Mouse (Mus musculus) hindlimb bud, embryonic 11.5 days (tissue): Measurements from ENCODE around the gene C330007P06Rik.
"Not testable (repeated sequence)": the region's sequence is repeated elsewhere in the genome, so short reads cannot be mapped to it uniquely, and the experiment has no call there.

Experiments
- DNase-seq: peaks from one replicate; pipeline ENCODE4 v3.0.0-alpha.2; 2012; ENCODE audit warnings: low read depth, low spot score; ENCODE audit errors: extremely low spot score

C330007P06Rik gene

DNA sequence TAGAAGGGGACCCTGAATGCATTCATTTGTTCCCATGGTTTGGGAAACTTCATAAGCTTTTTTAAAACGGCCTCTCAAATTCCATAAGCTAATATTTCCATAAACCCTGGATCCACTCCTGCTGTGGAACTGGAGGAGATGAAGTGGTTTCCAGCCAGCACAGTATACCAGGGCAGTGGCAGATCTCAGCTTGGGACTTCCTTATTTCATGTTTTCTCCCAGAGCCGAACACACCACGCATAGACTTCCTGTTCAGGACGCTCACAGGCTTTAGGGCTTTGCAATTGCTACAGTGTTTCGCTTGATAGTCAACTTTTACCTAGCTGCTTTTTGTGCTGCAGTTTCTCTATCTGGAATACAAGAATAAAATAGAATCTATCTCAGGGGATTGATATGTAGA, 70.7 kb downstream of the C330007P06Rik start:
- no peak for DNase-seq

DNA sequence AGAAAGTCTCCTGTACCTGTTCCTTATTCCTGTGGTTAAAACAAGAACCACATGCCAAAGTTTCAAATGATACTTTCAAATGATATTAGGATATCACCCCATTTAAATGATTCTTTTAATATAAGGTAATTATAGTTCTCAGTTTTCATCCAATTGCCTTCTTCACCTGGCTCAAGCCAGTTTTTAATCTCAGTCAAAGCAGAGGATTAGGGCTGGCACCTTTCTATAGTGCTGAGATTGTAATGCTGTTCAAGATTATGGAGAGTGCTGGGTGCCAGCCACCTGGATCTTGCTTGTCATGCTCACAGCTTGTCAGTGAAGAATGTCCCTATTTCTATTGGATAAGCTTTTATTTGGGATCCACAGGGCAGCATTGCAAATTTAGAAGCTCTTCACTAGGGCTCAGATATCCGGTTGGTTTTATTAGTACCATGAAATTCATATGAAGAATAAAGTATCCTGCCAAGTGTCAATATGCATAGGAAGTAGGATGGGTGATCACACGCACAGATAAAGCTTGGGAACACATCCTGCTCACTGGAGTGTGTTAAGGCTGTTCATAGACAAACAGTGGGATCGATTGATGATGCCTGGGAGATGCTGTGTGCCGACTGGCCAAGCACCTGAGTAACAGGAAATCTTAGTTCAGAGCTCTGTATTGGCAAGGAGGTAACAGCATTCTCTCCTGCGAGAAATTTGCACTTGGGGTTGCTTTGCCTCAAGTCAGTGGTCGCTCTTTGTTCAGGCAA, 74.6 kb downstream of the C330007P06Rik start:
- no peak for DNase-seq

DNA sequence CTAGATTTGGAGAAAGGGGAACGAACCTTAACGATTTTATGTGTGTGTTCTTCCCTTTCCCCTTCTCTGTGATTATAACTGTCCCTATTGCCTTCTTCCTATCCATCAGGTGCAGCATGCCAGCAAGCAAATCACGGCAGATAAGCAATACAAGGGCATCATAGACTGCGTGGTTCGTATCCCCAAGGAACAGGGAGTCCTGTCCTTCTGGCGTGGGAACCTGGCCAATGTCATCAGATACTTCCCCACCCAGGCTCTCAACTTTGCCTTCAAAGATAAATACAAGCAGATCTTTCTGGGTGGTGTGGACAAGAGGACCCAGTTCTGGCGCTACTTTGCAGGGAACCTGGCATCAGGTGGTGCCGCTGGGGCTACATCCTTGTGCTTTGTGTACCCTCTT, 77.2 kb downstream of the C330007P06Rik start:
- DNase-seq: not testable (repeated sequence)

DNA sequence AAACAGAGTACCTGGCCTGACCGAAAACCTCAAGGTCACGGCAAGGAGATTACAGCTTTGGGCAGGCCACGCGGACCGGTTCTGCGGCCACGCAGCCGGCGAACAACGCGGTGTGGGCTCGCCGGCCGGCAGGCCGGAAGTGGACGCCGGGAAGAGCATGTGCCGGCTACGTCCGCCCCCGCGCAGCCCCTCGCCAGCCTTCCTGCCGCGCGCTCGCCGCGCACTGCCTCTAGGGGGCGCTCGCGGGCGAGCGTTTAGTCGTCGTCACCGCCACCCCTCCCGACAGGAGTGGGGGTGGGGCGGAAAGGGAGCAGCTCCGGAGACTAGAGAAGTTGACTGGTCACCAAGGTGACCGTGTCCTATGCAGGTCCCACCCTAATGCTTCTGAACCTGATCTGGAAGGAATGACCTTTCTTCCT, 77.7 kb downstream of the C330007P06Rik start:
- DNase-seq: no peak

DNA sequence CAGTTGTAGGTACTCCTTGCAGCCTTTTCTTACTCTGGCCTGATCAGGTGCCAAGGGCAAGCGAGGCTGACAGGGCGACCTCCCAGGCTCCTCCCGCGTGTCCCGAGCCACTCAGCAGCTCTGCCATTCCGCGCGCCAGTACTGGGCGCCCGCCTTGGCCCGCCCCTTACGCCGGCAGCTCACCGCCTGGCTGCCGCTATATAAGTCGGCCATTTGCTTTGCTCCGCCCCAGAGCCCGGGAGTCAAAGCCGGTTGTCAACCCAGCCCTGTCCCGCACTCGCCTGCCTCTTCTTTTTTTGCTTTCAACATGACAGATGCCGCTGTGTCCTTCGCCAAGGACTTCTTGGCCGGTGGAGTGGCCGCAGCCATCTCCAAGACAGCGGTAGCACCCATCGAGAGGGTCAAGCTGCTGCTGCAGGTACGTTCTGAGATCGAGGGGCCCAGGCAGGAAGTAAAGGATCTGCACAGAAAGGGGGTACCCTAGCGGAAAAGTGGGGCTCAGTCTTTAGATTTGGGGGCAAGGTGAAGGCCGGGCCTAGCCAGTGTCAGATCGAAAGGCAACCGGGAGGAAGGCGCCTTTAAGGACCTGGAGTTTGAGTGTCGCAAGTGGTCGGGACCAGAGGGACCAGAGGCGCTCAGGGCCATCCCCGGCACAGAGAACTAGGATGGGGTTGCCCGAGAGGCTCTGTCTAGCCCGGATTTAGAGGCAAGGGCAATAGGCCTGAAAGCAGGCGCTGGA, 78.3 kb downstream of the C330007P06Rik start, which contains the start of gene Slc25a5:
Gene Slc25a5, plus strand, starts transcription at position 228 of the 739 bp plus-strand sequence.
- DNase-seq: no peak

DNA sequence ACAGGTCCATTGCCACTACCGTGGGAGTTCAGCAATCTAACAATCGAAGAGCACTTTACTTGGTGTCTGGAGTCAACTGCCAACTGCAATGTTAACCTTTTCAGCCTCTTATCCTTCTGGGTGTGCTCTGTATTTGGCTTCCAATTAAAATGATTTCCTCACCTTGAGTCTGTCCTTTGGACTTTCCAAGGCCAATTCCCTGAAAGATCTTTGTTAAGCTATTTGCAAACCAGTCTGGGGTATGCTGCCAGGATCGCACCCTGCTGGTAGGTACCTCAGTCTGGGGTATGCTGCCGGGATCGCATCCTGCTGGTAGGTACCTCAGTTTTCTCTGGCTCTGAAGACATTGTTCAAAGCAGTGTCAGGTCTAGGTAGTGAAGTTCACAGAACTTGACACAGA, 79.3 kb downstream of the C330007P06Rik start:
- DNase-seq: no peak

DNA sequence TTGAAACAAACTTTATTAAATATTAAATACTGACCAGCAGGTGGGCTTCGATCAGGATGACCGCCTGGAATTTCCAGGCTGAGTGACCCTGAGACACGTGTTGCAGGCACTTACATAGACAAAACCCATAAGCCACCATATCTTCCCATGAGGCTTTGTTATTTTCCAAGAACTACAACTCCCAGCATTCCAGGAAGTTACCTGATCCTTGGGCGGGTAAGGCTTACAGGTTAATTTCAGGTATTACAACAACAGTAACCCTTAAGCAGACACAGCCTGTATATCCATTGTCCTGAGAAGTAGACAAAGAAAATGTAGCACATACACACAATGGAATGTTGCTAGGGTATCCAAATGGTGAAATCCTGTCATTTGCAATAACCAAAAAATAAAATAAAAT, 84.6 kb downstream of the C330007P06Rik start:
- no peak for DNase-seq

DNA sequence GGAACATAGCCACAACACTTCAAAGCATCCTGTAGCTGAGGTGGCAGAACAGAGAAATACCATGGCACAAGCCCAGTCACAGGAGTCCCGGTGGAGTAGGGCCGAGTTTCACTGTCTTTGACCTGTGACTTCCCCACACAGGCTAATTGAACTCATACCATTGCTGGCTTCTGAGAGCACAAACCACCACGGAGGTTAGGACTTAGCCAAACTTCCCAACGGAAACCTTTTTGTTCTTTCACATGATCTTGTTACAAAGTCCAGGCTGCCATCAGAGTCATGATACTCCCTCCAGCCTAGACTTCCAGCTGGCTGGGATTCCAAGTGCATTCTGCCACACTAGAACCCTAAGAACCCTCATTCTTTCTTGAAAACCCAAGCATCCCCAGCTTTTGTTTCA, 96.2 kb downstream of the C330007P06Rik start:
- no peak for DNase-seq

DNA sequence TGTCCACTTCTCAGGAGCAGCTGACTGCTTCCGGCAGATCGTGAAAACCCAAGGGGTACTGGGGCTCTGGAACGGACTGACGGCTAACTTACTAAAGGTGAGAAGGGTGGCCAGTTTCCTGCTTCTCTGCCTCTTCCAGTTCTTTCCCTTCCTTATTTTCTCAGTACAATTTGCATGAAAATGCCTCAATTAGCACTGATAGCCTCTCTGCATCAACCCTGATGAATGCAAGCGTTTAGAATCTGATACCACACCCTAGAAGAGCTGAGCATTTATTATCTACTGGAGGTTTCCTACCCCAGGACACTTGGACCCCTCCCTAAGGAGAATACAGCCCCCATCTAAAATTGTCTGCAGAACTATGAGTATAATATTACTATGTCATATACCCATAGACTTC, 98.4 kb downstream of the C330007P06Rik start:
- no peak for DNase-seq
